Mouse (Mus musculus) heart, adult 8-10 months (tissue): ENCODE measurements around the gene Cdc123. TPM values are rescaled to one million over a fixed set of nuclear protein-coding genes. Genes with fewer than 3 reads are reported as not detected.

Experiments used
- total RNA-seq, 4 experiments: library from RNA; stranded (reverse); gene quantifications; 2 replicates each; pipeline ENCODE4 v1.2.4; 2022

Cdc123 gene
- total RNA-seq, 4 experiments from 2014 or later = 77.9 to 91.8 (median 85.9) TPM

Other genes with a start within 250 kb of the Cdc123 start
- 1 to 10 TPM; 3.6 to 5.0 (median 4.3) TPM for gene Camk1d, start 130.6 kb downstream of the Cdc123 start, total RNA-seq
- 10 to 100 TPM; 10.5 to 13.6 (median 11.3) TPM for gene Nudt5, start 145 bp downstream of the Cdc123 start, total RNA-seq
- gene Gm13199, start 17.8 kb upstream of the Cdc123 start, total RNA-seq = under 1 TPM in 1 of 4 experiments, not detected in 3; 0.50 TPM
- gene Sec61a2, start 50.3 kb upstream of the Cdc123 start, total RNA-seq = 10 to 100 TPM; 11.9 to 14.3 (median 14.1) TPM
- 1 to 10 TPM; 3.7 to 9.4 (median 4.0) TPM for gene Dhtkd1, start 97.6 kb upstream of the Cdc123 start, total RNA-seq
- gene Upf2, start 106.3 kb upstream of the Cdc123 start, total RNA-seq = 10 to 100 TPM; 18.6 to 20.6 (median 19.1) TPM